Mouse (Mus musculus): ENCODE data around the gene Pnpla1. TPM values are rescaled to one million over a fixed set of nuclear protein-coding genes. Genes with fewer than 3 reads are reported as not detected.

The Pnpla1 gene
- total and polyA plus RNA-seq, 3 experiments = not detected

GRCm38 (mm10) chr17:28824896-28825295, 33.3 kb upstream of the Pnpla1 start:
- in situ Hi-C loops (cut with MboI; ENCODE audit: low pct_ligation_motif_present, low pct_unique_long_range_greater_than_20kb, low sequenced_read_pairs) = no loop called here

GRCm38 (mm10) chr17:28825359-28826041, 32.7 kb upstream of the Pnpla1 start:
- in situ Hi-C loops (cut with MboI; ENCODE audit: low pct_ligation_motif_present, low pct_unique_long_range_greater_than_20kb, low sequenced_read_pairs) (no loop called here), dilution Hi-C loops (cut with MboI; ENCODE audit: extremely low pct_ligation_motif_present, extremely low pct_unique_long_range_greater_than_20kb, low sequenced_read_pairs) (no loop called here)
- no peak overlapping the region for H3K9ac ChIP-seq (ENCODE audit: insufficient read depth, low read depth)
- no peak overlapping the region for H3K4me2 ChIP-seq (ENCODE audit: insufficient read depth, low read depth, poor library complexity, severe bottlenecking)
- no peak overlapping the region for H3K4me3 ChIP-seq (replicated peaks in 1 of 3; ENCODE audit: low read depth in 2 of 3, low read length in 2 of 3, poor library complexity in 1 of 3)
- H3K79me2 ChIP-seq (replicated peaks; ENCODE audit: control insufficient read depth, extremely low read depth, insufficient read depth, poor library complexity, severe bottlenecking) = no peaks in the 10 kb centered on the region
- H3K36me3 ChIP-seq (replicated peaks in 1 of 2; ENCODE audit: control insufficient read depth in 1 of 2, insufficient read depth in 1 of 2, low read length in 1 of 2) = peaks cover 48 to 89% of the 10 kb centered on the region in 2 experiments
- H3K27ac ChIP-seq (ENCODE audit: insufficient read depth, low read depth) = no peak overlapping the region
- DNase-seq (ENCODE audit: extremely low read depth) = no peak
- no peaks in the 10 kb centered on the region for H3K9me3 ChIP-seq (replicated peaks; ENCODE audit: low read length)
- TF ChIP-seq USF1 (IDR thresholded peaks at IDR 0.05; ENCODE audit: low read depth, low read length) (no peak), ZNF384 (IDR thresholded peaks at IDR 0.05; ENCODE audit: low read depth, low read length) (no peak), NRF1 (IDR thresholded peaks at IDR 0.05; ENCODE audit: low read depth, low read length) (no peak), RCOR1 (conservative IDR thresholded peaks at IDR 0.05; ENCODE audit: low read depth, low read length) (no peak), MYC (IDR thresholded peaks at IDR 0.05; ENCODE audit: low read depth, low read length) (no peak), RAD21 (IDR thresholded peaks at IDR 0.05; ENCODE audit: low read depth, low read length) (no peak), MXI1 (IDR thresholded peaks at IDR 0.05; ENCODE audit: low read depth, low read length) (no peak), UBTF (IDR thresholded peaks at IDR 0.05; ENCODE audit: low read depth, low read length) (no peak), POLR2A (IDR thresholded peaks at IDR 0.05; ENCODE audit: low read depth, low read length) (no peak), ZMIZ1 (IDR thresholded peaks at IDR 0.05; ENCODE audit: low read depth, low read length) (no peak), CHD1 (IDR thresholded peaks at IDR 0.05; ENCODE audit: low read depth, low read length) (no peak), ZKSCAN1 (IDR thresholded peaks at IDR 0.05; ENCODE audit: borderline replicate concordance, low read depth, low read length) (no peak), ELF1 (IDR thresholded peaks at IDR 0.05; ENCODE audit: low read depth, low read length) (no peak), EP300 (IDR thresholded peaks at IDR 0.05; ENCODE audit: low read length) (no peak), TBP (conservative IDR thresholded peaks at IDR 0.05; ENCODE audit: low read depth, low read length) (no peak), MAX (IDR thresholded peaks at IDR 0.05; ENCODE audit: low read length) (no peak), E2F4 (IDR thresholded peaks at IDR 0.05; ENCODE audit: insufficient replicate concordance, low read depth, low read length) (no peak), PAX5 (IDR thresholded peaks at IDR 0.05; ENCODE audit: low read length) (no peak), CTCF (conservative IDR thresholded peaks at IDR 0.05 in 1 of 2, IDR thresholded peaks at IDR 0.05 in 1 of 2; ENCODE audit: low read depth in 2 of 2, low read length in 2 of 2) (no peak), IRF4 (IDR thresholded peaks at IDR 0.05; ENCODE audit: low read depth, low read length) (no peak)
- no peaks in the 10 kb centered on the region for H3K27me3 ChIP-seq (replicated peaks)
- peaks cover 5 to 28% of the 10 kb centered on the region in 2 experiments for H3K4me1 ChIP-seq (ENCODE audit: control insufficient read depth in 1 of 2, insufficient read depth in 2 of 2)

More at GRCm38 (mm10) chr17:28824896-28825295, 33.3 kb upstream of the Pnpla1 start:
- H3K4me1 ChIP-seq (ENCODE audit: control insufficient read depth in 1 of 2, insufficient read depth in 2 of 2) = peaks cover 5 to 28% of the 10 kb centered on the region in 2 experiments
- H3K9me3 ChIP-seq (replicated peaks; ENCODE audit: low read length) = no peaks in the 10 kb centered on the region
- H3K9ac ChIP-seq (ENCODE audit: insufficient read depth, low read depth) = no peak overlapping the region
- dilution Hi-C loops (cut with MboI; ENCODE audit: extremely low pct_ligation_motif_present, extremely low pct_unique_long_range_greater_than_20kb, low sequenced_read_pairs) = no loop called here
- H3K4me2 ChIP-seq (ENCODE audit: insufficient read depth, low read depth, poor library complexity, severe bottlenecking) = no peak overlapping the region
- no peaks in the 10 kb centered on the region for H3K79me2 ChIP-seq (replicated peaks; ENCODE audit: control insufficient read depth, extremely low read depth, insufficient read depth, poor library complexity, severe bottlenecking)
- H3K36me3 ChIP-seq (replicated peaks in 1 of 2; ENCODE audit: control insufficient read depth in 1 of 2, insufficient read depth in 1 of 2, low read length in 1 of 2) = peaks cover 48 to 89% of the 10 kb centered on the region in 2 experiments
- TF ChIP-seq ZNF384 (IDR thresholded peaks at IDR 0.05; ENCODE audit: low read depth, low read length) (no peak), ZKSCAN1 (IDR thresholded peaks at IDR 0.05; ENCODE audit: borderline replicate concordance, low read depth, low read length) (no peak), RCOR1 (conservative IDR thresholded peaks at IDR 0.05; ENCODE audit: low read depth, low read length) (no peak), MAFK (IDR thresholded peaks at IDR 0.05; ENCODE audit: insufficient replicate concordance, low read length) (no peak)
- H3K4me3 ChIP-seq (replicated peaks in 1 of 3; ENCODE audit: low read depth in 2 of 3, low read length in 2 of 3, poor library complexity in 1 of 3) = no peak overlapping the region
- no peaks in the 10 kb centered on the region for H3K27me3 ChIP-seq (replicated peaks)
- DNase-seq (ENCODE audit: extremely low read depth) = no peak
- no peak overlapping the region for H3K27ac ChIP-seq (ENCODE audit: insufficient read depth, low read depth)

Measured in CH12.LX (cell line).